Mouse (Mus musculus) CH12.LX (cell line): ENCODE results near the gene Ntn1. TPM values are rescaled to one million over a fixed set of nuclear protein-coding genes. Genes with fewer than 3 reads are reported as not detected.

Source experiments
- DNase-seq: peaks from one replicate; pipeline ENCODE4 v3.0.0-alpha.2; 2013; ENCODE audit errors: extremely low read depth
- H3K27ac ChIP-seq: 2 replicates; pipeline ENCODE4 v1.5.1; 2012; ENCODE audit warnings: low read depth, mild to moderate bottlenecking, control low read depth, moderate library complexity; ENCODE audit not compliant: insufficient read depth
- H3K27me3 ChIP-seq: replicated peaks from 2 replicates; pipeline ENCODE3; 2012; ENCODE audit warnings: inconsistent platforms
- H3K36me3 ChIP-seq, 2 experiments: replicated peaks in 1 of 2; 2 replicates each; pipeline versions ENCODE3 to v1.6.1; 2012; ENCODE audit warnings: inconsistent platforms in 1 of 2, low read length in 1 of 2, mild to moderate bottlenecking in 1 of 2, mixed read lengths in 1 of 2, moderate library complexity in 1 of 2; ENCODE audit not compliant: control insufficient read depth in 1 of 2, insufficient read depth in 1 of 2
- H3K4me1 ChIP-seq, 2 experiments: 2 replicates each; pipeline ENCODE4 v1.6.1; 2012; ENCODE audit warnings: inconsistent platforms in 1 of 2, moderate library complexity in 1 of 2; ENCODE audit not compliant: insufficient read depth in 2 of 2, control insufficient read depth in 1 of 2
- H3K4me2 ChIP-seq: 2 replicates; pipeline ENCODE4 v1.6.1; 2012; ENCODE audit warnings: low read depth, mild to moderate bottlenecking, control low read depth; ENCODE audit not compliant: poor library complexity, insufficient read depth, severe bottlenecking
- H3K4me3 ChIP-seq, 3 experiments: fragments of 150-350 bp in 1 of 3; sonication (generic) in 1 of 3; replicated peaks in 1 of 3; 2 replicates each; pipeline versions ENCODE3 to v1.5.1; 2011 to 2012; ENCODE audit warnings: low read depth in 2 of 3, low read length in 2 of 3, mild to moderate bottlenecking in 2 of 3, moderate library complexity in 2 of 3, control low read depth in 1 of 3, improper control_type of control experiment in 1 of 3, inconsistent platforms in 1 of 3, mixed read lengths in 1 of 3; ENCODE audit not compliant: poor library complexity in 1 of 3
- H3K79me2 ChIP-seq: replicated peaks from 2 replicates; pipeline ENCODE4 v1.6.1; 2012; ENCODE audit warnings: mild to moderate bottlenecking, moderate library complexity; ENCODE audit not compliant: control insufficient read depth, poor library complexity, insufficient read depth, severe bottlenecking; ENCODE audit errors: extremely low read depth
- H3K9ac ChIP-seq: 2 replicates; pipeline ENCODE4 v1.6.1; 2012; ENCODE audit warnings: low read depth, mild to moderate bottlenecking, control low read depth, moderate library complexity; ENCODE audit not compliant: insufficient read depth
- H3K9me3 ChIP-seq: replicated peaks from 2 replicates; pipeline ENCODE3; 2012; ENCODE audit warnings: low read length, inconsistent platforms, mixed read lengths
- BHLHE40 ChIP-seq: IDR thresholded peaks from 2 replicates; pipeline ENCODE4 v1.6.1; 2011; ENCODE audit warnings: mild to moderate bottlenecking, low read depth, low read length, improper control_type of control experiment
- CHD1 ChIP-seq: IDR thresholded peaks from 2 replicates; pipeline ENCODE4 v1.6.1; 2012; ENCODE audit warnings: low read depth, low read length, improper control_type of control experiment, inconsistent platforms
- CHD2 ChIP-seq: IDR thresholded peaks from 2 replicates; pipeline ENCODE4 v1.6.1; 2011; ENCODE audit warnings: low read length, improper control_type of control experiment
- E2F4 ChIP-seq: IDR thresholded peaks from 2 replicates; pipeline ENCODE4 v1.6.1; 2011; ENCODE audit warnings: low read depth, low read length, improper control_type of control experiment; ENCODE audit not compliant: insufficient replicate concordance
- EP300 ChIP-seq: IDR thresholded peaks from 2 replicates; pipeline ENCODE4 v1.6.1; 2011; ENCODE audit warnings: low read length, improper control_type of control experiment
- ETS1 ChIP-seq: conservative IDR thresholded peaks from 2 replicates; pipeline ENCODE4 v1.6.1; 2012; ENCODE audit warnings: low read depth, mild to moderate bottlenecking, inconsistent platforms, low read length, improper control_type of control experiment, moderate library complexity
- GABPA ChIP-seq: IDR thresholded peaks from 2 replicates; pipeline ENCODE4 v1.6.1; 2012; ENCODE audit warnings: low read depth, low read length, improper control_type of control experiment, inconsistent platforms; ENCODE audit not compliant: insufficient replicate concordance
- IRF4 ChIP-seq: IDR thresholded peaks from 2 replicates; pipeline ENCODE4 v1.6.1; 2014; ENCODE audit warnings: low read depth, mild to moderate bottlenecking, inconsistent platforms, low read length, improper control_type of control experiment
- KAT2A ChIP-seq: IDR thresholded peaks from 2 replicates; pipeline ENCODE4 v1.6.1; 2012; ENCODE audit warnings: low read length, improper control_type of control experiment, inconsistent platforms; ENCODE audit not compliant: insufficient replicate concordance
- MAZ ChIP-seq: IDR thresholded peaks from 2 replicates; pipeline ENCODE4 v1.6.1; 2012; ENCODE audit warnings: low read depth, mild to moderate bottlenecking, inconsistent platforms, low read length, improper control_type of control experiment, moderate library complexity
- MXI1 ChIP-seq: IDR thresholded peaks from 2 replicates; pipeline ENCODE4 v1.6.1; 2011; ENCODE audit warnings: mild to moderate bottlenecking, low read depth, low read length, improper control_type of control experiment
- NELFE ChIP-seq: IDR thresholded peaks from 2 replicates; pipeline ENCODE4 v1.6.1; 2011; ENCODE audit warnings: low read depth, low read length, improper control_type of control experiment
- PAX5 ChIP-seq: IDR thresholded peaks from 2 replicates; pipeline ENCODE4 v1.6.1; 2012; ENCODE audit warnings: low read length, inconsistent platforms, mixed read lengths
- POLR2A ChIP-seq: IDR thresholded peaks from 2 replicates; pipeline ENCODE4 v1.6.1; 2011; ENCODE audit warnings: low read depth, mild to moderate bottlenecking, improper control_type of control experiment, low read length
- RAD21 ChIP-seq: IDR thresholded peaks from 2 replicates; pipeline ENCODE4 v1.6.1; 2011; ENCODE audit warnings: low read depth, mild to moderate bottlenecking, low read length, improper control_type of control experiment, moderate library complexity
- SMC3 ChIP-seq: IDR thresholded peaks from 2 replicates; pipeline ENCODE4 v1.6.1; 2011; ENCODE audit warnings: low read depth, low read length, improper control_type of control experiment
- TCF12 ChIP-seq: IDR thresholded peaks from 2 replicates; pipeline ENCODE4 v1.6.1; 2014; ENCODE audit warnings: low read depth, mild to moderate bottlenecking, inconsistent platforms, low read length, improper control_type of control experiment
- UBTF ChIP-seq: IDR thresholded peaks from 2 replicates; pipeline ENCODE4 v1.6.1; 2012; ENCODE audit warnings: low read depth, mild to moderate bottlenecking, inconsistent platforms, low read length, improper control_type of control experiment, moderate library complexity
- USF1 ChIP-seq: IDR thresholded peaks from 2 replicates; pipeline ENCODE4 v1.6.1; 2014; ENCODE audit warnings: low read depth, mild to moderate bottlenecking, inconsistent platforms, low read length, improper control_type of control experiment
- ZC3H11A ChIP-seq: IDR thresholded peaks from 2 replicates; pipeline ENCODE4 v1.6.1; 2012; ENCODE audit warnings: low read depth, mild to moderate bottlenecking, inconsistent platforms, low read length, improper control_type of control experiment
- ZNF384 ChIP-seq: IDR thresholded peaks from 2 replicates; pipeline ENCODE4 v1.6.1; 2012; ENCODE audit warnings: low read depth, low read length, improper control_type of control experiment, inconsistent platforms
- dilution Hi-C: fragments of 300-500 bp; cut with MboI; formaldehyde crosslinking; loops from 2 replicates; pipeline ENCODE4 v1.14.3; 2020; ENCODE audit warnings: low sequenced_read_pairs; ENCODE audit not compliant: extremely low pct_unique_long_range_greater_than_20kb, extremely low pct_ligation_motif_present
- in situ Hi-C: fragments of 300-500 bp; cut with MboI; formaldehyde crosslinking; loops from 3 replicates; pipeline ENCODE4 v1.14.3; 2019; ENCODE audit warnings: low sequenced_read_pairs, low pct_ligation_motif_present, low pct_unique_long_range_greater_than_20kb, mixed read lengths
- polyA plus RNA-seq: library from polyadenylated mRNA; unstranded; fragments of >175 nt; gene quantifications from 2 replicates; pipeline ENCODE4 v1.2.1, GENCODE M21; 2012; ENCODE audit warnings: low read depth; ENCODE audit not compliant: insufficient read length
- total RNA-seq, 2 experiments: library from RNA; depleted of rRNA; stranded (reverse); fragments of 300-350 nt in 1 of 2; fragments of >200 nt in 1 of 2; gene quantifications; 2 replicates each; pipeline ENCODE4 v1.2.3; 2012 to 2014

Gene Ntn1
- total and polyA plus RNA-seq, 3 experiments, result 0.54 to 1.2 (median 0.59) TPM

DNA sequence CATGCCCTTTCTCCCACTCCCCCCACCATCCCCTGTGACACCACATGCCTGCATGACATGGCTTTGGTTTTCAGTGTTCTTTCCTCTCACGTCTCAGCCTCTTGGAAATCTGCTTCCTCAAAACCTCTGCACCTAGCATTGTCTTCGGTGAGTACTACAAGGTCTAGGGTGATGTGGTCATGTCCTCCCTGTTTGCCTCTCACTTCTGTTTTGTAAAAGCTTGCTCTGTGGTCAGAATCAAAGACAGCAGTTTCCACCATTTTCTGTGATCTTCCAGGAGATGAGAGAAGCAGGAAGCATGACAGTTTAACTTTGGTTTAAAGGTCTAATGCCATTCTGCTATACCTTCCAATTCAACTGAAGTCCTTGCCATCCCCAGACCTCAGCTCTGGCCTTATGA is 46.6 kb upstream of the Ntn1 start:
- DNase-seq, result no peak
- peaks cover 0 to 28% of the 10 kb centered on the region in 2 experiments for H3K36me3 ChIP-seq
- no peaks in the 10 kb centered on the region for H3K79me2 ChIP-seq
- no peak overlapping the region for H3K4me3 ChIP-seq
- H3K9me3 ChIP-seq, result no peaks in the 10 kb centered on the region
- in situ Hi-C loops (no loop called here), dilution Hi-C loops (no loop called here)
- TF ChIP-seq BHLHE40 (no peak), IRF4 (no peak), KAT2A (no peak), MXI1 (no peak), GABPA (no peak)
- H3K4me1 ChIP-seq, result peaks cover 42 to 66% of the 10 kb centered on the region in 2 experiments
- H3K27me3 ChIP-seq, result no peaks in the 10 kb centered on the region
- no peak overlapping the region for H3K27ac ChIP-seq
- no peak overlapping the region for H3K4me2 ChIP-seq
- no peak overlapping the region for H3K9ac ChIP-seq

GRCm38 (mm10) chr11:68446547-68446946 is 45.9 kb upstream of the Ntn1 start:
- no peaks in the 10 kb centered on the region for H3K79me2 ChIP-seq
- dilution Hi-C loops (no loop called here), in situ Hi-C loops (no loop called here)
- no peak for TF ChIP-seq USF1
- no peak for TF ChIP-seq E2F4
- no peak for TF ChIP-seq KAT2A
- no peak for TF ChIP-seq MAZ
- TF ChIP-seq NELFE, result no peak
- TF ChIP-seq ZC3H11A, result no peak
- no peak for TF ChIP-seq SMC3
- TF ChIP-seq RAD21, result no peak
- TF ChIP-seq CHD2, result no peak
- TF ChIP-seq EP300, result no peak
- TF ChIP-seq TCF12, result no peak
- TF ChIP-seq ZNF384, result no peak
- TF ChIP-seq POLR2A, result no peak
- no peak for TF ChIP-seq ETS1
- TF ChIP-seq UBTF, result no peak
- TF ChIP-seq CHD1, result no peak
- TF ChIP-seq PAX5, result no peak
- no peak for TF ChIP-seq GABPA
- H3K4me1 ChIP-seq, result peaks cover 38 to 66% of the 10 kb centered on the region in 2 experiments
- H3K9ac ChIP-seq, result no peak overlapping the region
- peaks cover 0 to 33% of the 10 kb centered on the region in 2 experiments for H3K36me3 ChIP-seq
- H3K4me2 ChIP-seq, result no peak overlapping the region
- no peak overlapping the region for H3K4me3 ChIP-seq
- no peak for DNase-seq
- H3K27ac ChIP-seq, result no peak overlapping the region
- H3K9me3 ChIP-seq, result no peaks in the 10 kb centered on the region
- no peaks in the 10 kb centered on the region for H3K27me3 ChIP-seq
